Comparison of ENCODE assay signal across 8 mouse cellular contexts in genomic region chr12:73794151-73794883, GRCm38 (mm10).
DNase-seq lines count a peak whose midpoint lies in the region; ATAC-seq and TF ChIP-seq lines count a peak whose summit lies in the region.

No protein-coding gene starts in this region.

- 29% methylated on average over 17 of the region's 17 CpGs for WGBS in forebrain, embryonic 11.5 days
- WGBS in heart, embryonic 13.5 days, result 10% methylated on average over 17 of the region's 17 CpGs
- WGBS in kidney, embryonic 14.5 days, result 13% methylated on average over 17 of the region's 17 CpGs
- WGBS in limb, embryonic 13.5 days, result 17% methylated on average over 17 of the region's 17 CpGs
- WGBS in midbrain, embryonic 16.5 days, result 23% methylated on average over 16 of the region's 17 CpGs
- WGBS in stomach, postnatal 0 days, result 20% methylated on average over 17 of the region's 17 CpGs

- TF ChIP-seq CTCF in stomach, postnatal 0 days (IDR thresholded peaks at IDR 0.05; ENCODE audit: low read depth), result no peak; the same call in 1 of the 2 replicates

- no peaks in the 10 kb centered on the region for H3K27me3 ChIP-seq in forebrain, embryonic 11.5 days (ENCODE audit: control insufficient read depth, insufficient read depth, low read length)
- H3K27me3 ChIP-seq in heart, embryonic 13.5 days (replicated peaks), result no peaks in the 10 kb centered on the region
- no peaks in the 10 kb centered on the region for H3K27me3 ChIP-seq in kidney, embryonic 14.5 days (ENCODE audit: control insufficient read depth, insufficient read depth, low read length)
- H3K27me3 ChIP-seq in limb, embryonic 13.5 days, result peaks cover 17% of the 10 kb centered on the region
- no peaks in the 10 kb centered on the region for H3K27me3 ChIP-seq in midbrain, embryonic 16.5 days (ENCODE audit: control insufficient read depth, insufficient read depth, low read depth, low read length)
- no peaks in the 10 kb centered on the region for H3K27me3 ChIP-seq in stomach, postnatal 0 days (ENCODE audit: control insufficient read depth, insufficient read depth, low read length)

- peak; percentile 41 to 53 for DNase-seq in spleen, adult 18-20 months
- DNase-seq in spleen, adult 12 weeks (ENCODE audit: low spot score), result no peak
- DNase-seq in forebrain, embryonic 11.5 days (ENCODE audit: low spot score), result peak; percentile 55
- peak; percentile 63 for DNase-seq in stomach, postnatal 0 days (ENCODE audit: low spot score)

- no peaks in the 10 kb centered on the region for H3K36me3 ChIP-seq in forebrain, embryonic 11.5 days (ENCODE audit: control insufficient read depth, insufficient read depth, low read length)
- H3K36me3 ChIP-seq in heart, embryonic 13.5 days, result no peaks in the 10 kb centered on the region
- H3K36me3 ChIP-seq in kidney, embryonic 14.5 days (ENCODE audit: control insufficient read depth, insufficient read depth, low read length), result no peaks in the 10 kb centered on the region
- no peaks in the 10 kb centered on the region for H3K36me3 ChIP-seq in limb, embryonic 13.5 days
- H3K36me3 ChIP-seq in midbrain, embryonic 16.5 days (ENCODE audit: control insufficient read depth, insufficient read depth, low read length), result no peaks in the 10 kb centered on the region
- H3K36me3 ChIP-seq in stomach, postnatal 0 days (ENCODE audit: control insufficient read depth, insufficient read depth, low read length), result no peaks in the 10 kb centered on the region

- H3K9ac ChIP-seq in forebrain, embryonic 11.5 days (ENCODE audit: low read length), result no peak overlapping the region
- peak overlapping the region; percentile 73 for H3K9ac ChIP-seq in heart, embryonic 13.5 days
- H3K9ac ChIP-seq in kidney, embryonic 14.5 days (ENCODE audit: low read depth, low read length), result no peak overlapping the region; the same call in 1 of the 2 replicates
- H3K9ac ChIP-seq in limb, embryonic 13.5 days, result no peak overlapping the region
- H3K9ac ChIP-seq in midbrain, embryonic 16.5 days (ENCODE audit: low read depth, low read length), result peak overlapping the region; percentile 28; the same call in 1 of the 2 replicates
- H3K9ac ChIP-seq in stomach, postnatal 0 days (ENCODE audit: low read length), result no peak overlapping the region

- TF ChIP-seq EP300 in stomach, postnatal 0 days (optimal IDR thresholded peaks at IDR 0.05), result no peak

- no peak overlapping the region for H3K4me3 ChIP-seq in forebrain, embryonic 11.5 days (ENCODE audit: low read depth, low read length)
- peak overlapping the region; percentile 16; the same call in 1 of the 2 replicates for H3K4me3 ChIP-seq in heart, embryonic 13.5 days
- H3K4me3 ChIP-seq in kidney, embryonic 14.5 days (ENCODE audit: low read length), result no peak overlapping the region
- no peak overlapping the region for H3K4me3 ChIP-seq in limb, embryonic 13.5 days
- H3K4me3 ChIP-seq in midbrain, embryonic 16.5 days (ENCODE audit: low read depth, low read length), result no peak overlapping the region
- H3K4me3 ChIP-seq in stomach, postnatal 0 days (ENCODE audit: low read depth, low read length), result no peak overlapping the region

- ATAC-seq in forebrain, embryonic 11.5 days (replicated peaks; ENCODE audit: low FRiP score), result no peak
- ATAC-seq in heart, embryonic 13.5 days (ENCODE audit: extremely low read depth, insufficient number of reproducible peaks, low FRiP score, low TSS enrichment), result peak; percentile 52; the same call in 1 of the 2 replicates
- peak; percentile 84 for ATAC-seq in kidney, embryonic 14.5 days (ENCODE audit: low FRiP score, low TSS enrichment)
- ATAC-seq in limb, embryonic 13.5 days (ENCODE audit: low FRiP score, low read depth), result peak; percentile 46
- peak; percentile 68; the same call in 1 of the 2 replicates for ATAC-seq in midbrain, embryonic 16.5 days
- ATAC-seq in stomach, postnatal 0 days (ENCODE audit: low FRiP score, low TSS enrichment), result peak; percentile 67

- H3K4me2 ChIP-seq in forebrain, embryonic 11.5 days (ENCODE audit: low read depth, low read length, severe bottlenecking), result no peak overlapping the region
- H3K4me2 ChIP-seq in heart, embryonic 13.5 days, result peak overlapping the region; percentile 58
- no peak overlapping the region; the same call in 1 of the 2 replicates for H3K4me2 ChIP-seq in kidney, embryonic 14.5 days (replicated peaks; ENCODE audit: low read depth, low read length)
- H3K4me2 ChIP-seq in limb, embryonic 13.5 days (replicated peaks), result peak overlapping the region; percentile 39
- H3K4me2 ChIP-seq in midbrain, embryonic 16.5 days (ENCODE audit: low read length), result peak overlapping the region; percentile 29; the same call in 1 of the 2 replicates
- H3K4me2 ChIP-seq in stomach, postnatal 0 days (replicated peaks; ENCODE audit: low read depth), result no peak overlapping the region

- H3K9me3 ChIP-seq in forebrain, embryonic 11.5 days (ENCODE audit: control insufficient read depth, low read length), result no peaks in the 10 kb centered on the region
- H3K9me3 ChIP-seq in heart, embryonic 13.5 days, result no peaks in the 10 kb centered on the region
- H3K9me3 ChIP-seq in kidney, embryonic 14.5 days (ENCODE audit: control insufficient read depth, low read length), result no peaks in the 10 kb centered on the region
- H3K9me3 ChIP-seq in limb, embryonic 13.5 days, result no peaks in the 10 kb centered on the region
- H3K9me3 ChIP-seq in midbrain, embryonic 16.5 days (replicated peaks; ENCODE audit: control insufficient read depth, low read length, poor library complexity, severe bottlenecking), result no peaks in the 10 kb centered on the region
- no peaks in the 10 kb centered on the region for H3K9me3 ChIP-seq in stomach, postnatal 0 days (ENCODE audit: control insufficient read depth, low read length)

- peaks cover 7% of the 10 kb centered on the region; the same call in 1 of the 2 replicates for H3K4me1 ChIP-seq in forebrain, embryonic 11.5 days (replicated peaks; ENCODE audit: control insufficient read depth, insufficient read depth, low read length)
- H3K4me1 ChIP-seq in heart, embryonic 13.5 days, result peaks cover 73% of the 10 kb centered on the region
- H3K4me1 ChIP-seq in kidney, embryonic 14.5 days (ENCODE audit: control insufficient read depth, insufficient read depth, low read length), result peaks cover 20% of the 10 kb centered on the region
- H3K4me1 ChIP-seq in limb, embryonic 13.5 days, result peaks cover 43% of the 10 kb centered on the region
- peaks cover 17% of the 10 kb centered on the region for H3K4me1 ChIP-seq in midbrain, embryonic 16.5 days (ENCODE audit: control insufficient read depth, insufficient read depth, low read length)
- H3K4me1 ChIP-seq in stomach, postnatal 0 days (replicated peaks; ENCODE audit: control insufficient read depth, insufficient read depth), result peaks cover 3% of the 10 kb centered on the region; the same call in 1 of the 2 replicates

- H3K27ac ChIP-seq in forebrain, embryonic 11.5 days (ENCODE audit: low read depth, low read length), result no peak overlapping the region
- H3K27ac ChIP-seq in heart, embryonic 13.5 days (replicated peaks), result peak overlapping the region; percentile 95
- no peak overlapping the region for H3K27ac ChIP-seq in kidney, embryonic 14.5 days (ENCODE audit: low read depth, low read length)
- 0 out of 2 replicates have a peak overlapping the region, but pooled peaks have one; percentile 8 for H3K27ac ChIP-seq in limb, embryonic 13.5 days
- H3K27ac ChIP-seq in midbrain, embryonic 16.5 days (ENCODE audit: low read length), result peak overlapping the region; percentile 50
- H3K27ac ChIP-seq in stomach, postnatal 0 days (replicated peaks), result no peak overlapping the region; the same call in 1 of the 2 replicates

Comparison
In these comparisons a context has a peak if more than half of its experiments do, and no peak if none do; other contexts are left out.
1. H3K27ac ChIP-seq: peak in heart, embryonic 13.5 days (single experiment), limb, embryonic 13.5 days (single experiment) and midbrain, embryonic 16.5 days (single experiment); none in forebrain, embryonic 11.5 days (single experiment), kidney, embryonic 14.5 days (single experiment) and stomach, postnatal 0 days (single experiment).
2. H3K4me2 ChIP-seq: peak in heart, embryonic 13.5 days (single experiment), limb, embryonic 13.5 days (single experiment) and midbrain, embryonic 16.5 days (single experiment); none in forebrain, embryonic 11.5 days (single experiment), kidney, embryonic 14.5 days (single experiment) and stomach, postnatal 0 days (single experiment).
3. H3K9ac ChIP-seq: peak in heart, embryonic 13.5 days (single experiment) and midbrain, embryonic 16.5 days (single experiment); none in forebrain, embryonic 11.5 days (single experiment), kidney, embryonic 14.5 days (single experiment), limb, embryonic 13.5 days (single experiment) and stomach, postnatal 0 days (single experiment).